Mouse (Mus musculus) kidney, embryonic 16.5 days (tissue): ENCODE measurements at regions not wholly inside any gene's neighbourhood (a gene's known extent, or its start where the extent isn't known, plus 50 kb on each side); places are given as distances from the start of the nearest gene placed in this dataset.
A peak's percentile ranks its signal among the peaks of the same experiment; 100 is the strongest.

Experiments used
- ATAC-seq: fragments of 200-750 bp; cut with Nextera tagmentation; 2 replicates; pipeline ENCODE4 v1.8.0; 2017; ENCODE audit warnings: moderate TSS enrichment; ENCODE audit not compliant: low FRiP score, low TSS enrichment
- H3K27ac ChIP-seq: fragments of 300-500 bp; sonication (generic); 2 replicates; pipeline ENCODE4 v1.5.1; 2014; ENCODE audit warnings: low read length
- H3K27me3 ChIP-seq: fragments of 300-500 bp; sonication (generic); 2 replicates; pipeline ENCODE4 v1.6.1; 2014; ENCODE audit warnings: low read length, control low read depth, mixed read lengths; ENCODE audit not compliant: insufficient read depth
- H3K36me3 ChIP-seq: fragments of 300-500 bp; sonication (generic); 2 replicates; pipeline ENCODE4 v1.6.1; 2014; ENCODE audit warnings: low read length, control low read depth, mixed read lengths; ENCODE audit not compliant: insufficient read depth
- H3K4me1 ChIP-seq: fragments of 300-500 bp; sonication (generic); 2 replicates; pipeline ENCODE4 v1.6.1; 2014; ENCODE audit warnings: low read length, control low read depth, mixed read lengths; ENCODE audit not compliant: insufficient read depth
- H3K4me2 ChIP-seq: fragments of 300-500 bp; sonication (generic); replicated peaks from 2 replicates; pipeline ENCODE4 v1.6.1; 2014; ENCODE audit warnings: low read depth, low read length
- H3K4me3 ChIP-seq: fragments of 300-500 bp; sonication (generic); 2 replicates; pipeline ENCODE4 v1.5.1; 2014; ENCODE audit warnings: mild to moderate bottlenecking, low read length
- H3K9ac ChIP-seq: fragments of 300-500 bp; sonication (generic); replicated peaks from 2 replicates; pipeline ENCODE4 v1.6.1; 2014; ENCODE audit warnings: low read length
- H3K9me3 ChIP-seq: fragments of 300-500 bp; sonication (generic); 2 replicates; pipeline ENCODE4 v1.6.1; 2016; ENCODE audit warnings: low read length, control low read depth
- WGBS: fragments of 180-500 bp; shearing (Covaris S2); extraction: QIAGEN DNeasy Blood & Tissue Kit; methylation state at CpG from one replicate; pipeline ENCODE4 v1.1.7; 2014; 5-methylcytosine and 5-hydroxymethylcytosine counted together

DNA sequence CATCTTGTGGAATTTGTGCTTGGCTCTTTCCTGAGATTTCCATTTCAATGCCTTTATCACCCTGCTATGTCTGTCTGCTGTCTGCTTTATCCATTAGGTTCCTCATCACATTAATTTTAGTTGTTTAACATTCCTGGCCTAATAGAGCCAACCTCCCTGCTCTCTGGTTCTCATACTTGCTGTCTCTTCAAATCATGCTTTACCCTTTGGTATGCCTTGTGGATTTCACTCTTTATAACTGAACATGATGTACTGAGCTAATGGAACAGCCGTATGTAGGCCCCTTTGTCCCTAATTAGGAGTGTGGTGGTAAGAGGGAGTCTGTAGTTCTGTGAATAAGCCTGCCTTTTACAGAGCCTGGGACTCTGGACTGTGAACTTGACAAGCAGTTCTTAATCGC lies 86.2 kb upstream of the Slc38a4 start:
- Histone ChIP-seq H3K27me3 (no peaks in the 10 kb centered on the region), H3K9ac (no peak overlapping the region), H3K36me3 (no peaks in the 10 kb centered on the region), H3K4me2 (no peak overlapping the region), H3K27ac (no peak overlapping the region), H3K4me1 (no peaks in the 10 kb centered on the region), H3K4me3 (no peak overlapping the region), H3K9me3 (peaks cover 4% of the 10 kb centered on the region)
- no peak for ATAC-seq
- WGBS, result 82% methylated on average over 2 of the region's 2 CpGs

DNA sequence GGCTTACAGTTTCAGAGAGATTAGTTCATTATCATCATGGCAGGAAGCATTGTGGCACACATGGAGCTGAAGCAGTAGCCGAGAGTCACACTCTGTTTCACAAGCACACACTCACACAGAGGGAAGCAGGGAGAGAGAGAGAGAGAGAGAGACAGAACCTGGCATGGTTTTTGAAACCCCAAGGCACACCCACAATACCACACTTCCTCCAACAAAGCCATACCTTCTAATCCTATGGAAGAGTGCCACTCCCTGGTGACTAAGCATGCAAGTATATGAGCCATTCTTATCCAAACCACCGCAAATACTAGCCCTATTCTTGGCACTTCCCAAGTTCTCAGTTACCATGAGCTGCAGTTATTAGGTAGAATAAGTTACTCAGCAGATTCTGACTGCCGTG lies 82.5 kb upstream of the Slc38a4 start:
- 85% methylated on average over 3 of the region's 3 CpGs for WGBS
- H3K27me3 ChIP-seq, result no peaks in the 10 kb centered on the region
- peaks cover 4% of the 10 kb centered on the region for H3K9me3 ChIP-seq
- ATAC-seq, result no peak
- H3K4me2 ChIP-seq, result no peak overlapping the region
- no peaks in the 10 kb centered on the region for H3K4me1 ChIP-seq
- H3K36me3 ChIP-seq, result no peaks in the 10 kb centered on the region
- no peak overlapping the region for H3K27ac ChIP-seq
- H3K9ac ChIP-seq, result no peak overlapping the region
- H3K4me3 ChIP-seq, result no peak overlapping the region

DNA sequence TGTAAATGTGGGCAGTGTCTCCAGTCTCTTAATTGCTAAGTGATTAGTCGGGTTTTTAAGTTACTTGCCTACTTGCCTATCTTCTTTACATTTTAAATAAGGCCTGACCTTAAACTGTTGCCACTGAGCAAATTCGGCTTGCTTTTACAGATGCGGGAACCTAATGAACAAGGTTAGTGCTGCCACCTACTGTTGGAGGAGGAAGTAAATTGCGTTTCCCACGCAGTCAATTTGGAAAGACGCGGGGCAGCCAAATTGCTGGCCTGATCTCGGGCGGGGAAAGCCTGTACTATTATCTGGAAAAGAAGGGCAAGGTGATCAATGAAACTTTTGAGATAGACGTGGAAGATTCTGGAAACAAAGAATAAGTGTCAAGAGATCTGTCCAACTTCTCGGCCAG lies 79.5 kb upstream of the Slc38a4 start:
- Histone ChIP-seq H3K36me3 (no peaks in the 10 kb centered on the region), H3K4me2 (no peak overlapping the region), H3K9me3 (peaks cover 4% of the 10 kb centered on the region), H3K9ac (no peak overlapping the region), H3K27me3 (no peaks in the 10 kb centered on the region), H3K27ac (no peak overlapping the region), H3K4me3 (no peak overlapping the region), H3K4me1 (no peaks in the 10 kb centered on the region)
- ATAC-seq, result no peak
- 7% methylated on average over 11 of the region's 11 CpGs for WGBS

DNA sequence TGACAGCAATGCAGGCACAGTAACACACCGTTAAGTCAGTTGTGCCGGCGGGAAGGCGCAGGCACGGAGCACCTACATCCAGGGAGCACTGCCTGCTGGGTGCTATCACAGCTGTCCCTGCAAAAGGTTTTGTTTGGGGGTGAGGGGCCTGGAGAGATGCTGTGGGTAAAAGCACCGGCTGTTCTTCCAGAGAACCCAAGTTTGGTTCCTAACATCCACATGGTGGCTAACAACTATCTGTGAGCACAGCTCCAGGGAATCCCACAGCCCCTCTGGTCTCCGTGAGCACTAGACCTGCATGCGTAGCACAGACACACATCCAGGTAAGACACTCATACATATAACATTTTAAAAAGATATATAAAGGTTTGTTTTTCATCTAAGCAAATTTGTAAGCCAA lies 72.0 kb upstream of the Slc38a4 start:
- no peak for ATAC-seq
- H3K27me3 ChIP-seq, result no peaks in the 10 kb centered on the region
- no peaks in the 10 kb centered on the region for H3K36me3 ChIP-seq
- no peak overlapping the region for H3K27ac ChIP-seq
- 92% methylated on average over 8 of the region's 8 CpGs for WGBS
- no peaks in the 10 kb centered on the region for H3K9me3 ChIP-seq
- H3K9ac ChIP-seq, result no peak overlapping the region
- no peaks in the 10 kb centered on the region for H3K4me1 ChIP-seq
- H3K4me3 ChIP-seq, result no peak overlapping the region
- no peak overlapping the region for H3K4me2 ChIP-seq

DNA sequence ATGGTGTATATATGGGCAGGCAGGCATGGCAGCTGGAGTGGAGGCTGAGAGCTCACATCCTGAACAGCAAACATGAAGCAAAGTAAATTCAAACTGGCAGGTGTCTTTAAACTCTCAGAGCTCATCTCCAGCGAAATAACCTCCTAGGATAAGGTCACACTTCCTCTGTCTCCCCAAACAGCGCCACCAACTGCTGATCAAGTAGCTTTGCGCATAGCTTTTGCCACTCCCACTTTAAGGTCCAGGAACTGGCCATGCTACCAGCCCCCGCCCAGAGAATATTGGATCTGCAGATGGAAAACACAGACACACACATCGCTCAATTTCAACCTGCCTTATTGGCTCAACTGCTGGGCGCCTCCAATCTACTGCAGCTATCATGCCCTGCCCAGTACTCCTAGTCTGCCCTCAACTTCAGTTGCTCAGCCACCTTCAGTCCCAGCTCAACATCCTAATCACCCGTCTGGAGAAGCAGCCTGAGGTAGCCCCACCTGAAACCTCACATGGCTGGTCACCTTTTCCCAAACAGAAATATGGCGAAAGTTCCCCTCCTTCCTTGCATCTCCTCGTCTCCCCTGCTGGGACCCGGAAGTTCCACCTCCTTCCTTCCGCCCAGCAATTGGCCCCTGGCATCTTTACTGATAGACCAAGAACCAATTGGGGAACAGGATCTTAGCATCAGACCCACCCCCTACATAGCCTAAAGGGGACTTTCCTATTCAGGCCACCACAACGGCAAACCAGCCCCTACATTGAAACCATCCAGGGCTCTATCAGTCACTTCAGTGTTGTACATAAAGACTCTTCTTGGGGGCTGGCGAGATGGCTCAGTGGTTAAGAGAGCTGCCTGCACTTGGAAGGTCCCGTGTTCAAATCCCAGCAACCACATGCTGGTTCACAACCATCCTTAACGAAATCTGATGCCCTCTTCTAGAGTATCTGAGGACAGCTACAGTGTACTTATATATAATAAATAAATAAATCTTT lies 70.4 kb upstream of the Slc38a4 start:
- 91% methylated on average over 15 of the region's 15 CpGs for WGBS
- Histone ChIP-seq H3K9me3 (no peaks in the 10 kb centered on the region), H3K4me2 (no peak overlapping the region), H3K27me3 (no peaks in the 10 kb centered on the region), H3K36me3 (no peaks in the 10 kb centered on the region), H3K9ac (no peak overlapping the region), H3K27ac (no peak overlapping the region), H3K4me3 (no peak overlapping the region), H3K4me1 (no peaks in the 10 kb centered on the region)
- ATAC-seq, result no peak

DNA sequence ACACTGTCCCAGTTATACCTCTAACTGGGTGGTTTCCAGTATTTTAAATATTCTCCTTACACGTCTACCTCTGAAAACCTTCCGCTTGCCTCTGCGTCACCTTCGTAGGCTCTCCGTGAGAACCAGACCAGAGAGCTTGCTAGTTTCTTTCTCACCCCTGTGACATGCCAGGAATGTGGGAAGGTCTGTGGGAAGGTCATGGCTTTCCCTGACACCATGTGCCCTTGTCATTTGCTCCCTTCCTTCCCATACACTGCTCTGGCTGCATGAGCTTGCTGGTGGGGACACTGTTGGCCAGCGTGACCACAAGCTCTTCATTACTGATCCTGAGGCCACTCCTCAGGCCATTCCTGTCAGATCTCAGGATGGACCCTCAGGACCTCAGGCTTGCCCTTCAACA lies 66.5 kb upstream of the Slc38a4 start:
- no peak overlapping the region for H3K9ac ChIP-seq
- no peak overlapping the region for H3K27ac ChIP-seq
- H3K4me1 ChIP-seq, result no peaks in the 10 kb centered on the region
- ATAC-seq, result no peak
- no peaks in the 10 kb centered on the region for H3K9me3 ChIP-seq
- no peaks in the 10 kb centered on the region for H3K36me3 ChIP-seq
- no peak overlapping the region for H3K4me2 ChIP-seq
- WGBS, result 83% methylated on average over 6 of the region's 6 CpGs
- H3K27me3 ChIP-seq, result no peaks in the 10 kb centered on the region
- no peak overlapping the region for H3K4me3 ChIP-seq

DNA sequence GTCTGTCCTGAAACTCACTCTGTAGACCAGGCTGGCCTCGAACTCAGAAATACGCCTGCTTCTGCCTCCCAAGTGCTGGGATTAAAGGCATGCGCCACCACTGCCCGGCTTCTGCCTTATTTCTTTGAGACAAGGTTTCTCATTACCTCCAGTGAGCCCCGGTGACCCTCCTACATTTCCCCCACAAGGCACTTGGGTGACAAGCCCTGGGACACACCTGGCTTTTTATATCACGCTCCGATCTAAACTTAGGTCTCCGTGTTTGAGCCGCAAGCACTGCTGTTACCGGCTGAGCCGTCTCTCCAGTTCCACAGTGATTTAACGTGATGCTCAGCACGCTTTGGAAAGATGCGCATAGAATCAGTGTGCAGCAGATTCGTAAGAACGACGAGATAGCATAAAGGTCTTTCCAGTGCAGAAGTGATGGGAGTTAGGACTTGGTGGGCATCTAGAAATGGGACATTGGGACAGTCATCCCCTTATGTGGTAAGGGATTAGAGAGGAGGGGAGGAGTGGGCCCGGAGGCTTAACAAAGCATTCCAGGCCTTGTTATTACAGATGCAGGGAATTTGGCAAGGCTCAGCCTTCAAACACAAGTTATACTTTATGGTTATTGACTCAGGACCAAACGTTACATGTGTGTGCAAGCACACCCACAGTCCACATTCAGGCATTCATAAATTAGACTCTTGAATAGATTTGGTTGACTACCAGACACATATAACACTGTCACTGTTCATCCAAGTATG lies 56.9 kb upstream of the Slc38a4 start:
- Histone ChIP-seq H3K27ac (no peak overlapping the region; the same call in 1 of the 2 replicates), H3K9me3 (peaks cover 3% of the 10 kb centered on the region; the same call in 1 of the 2 replicates), H3K4me1 (peaks cover 19% of the 10 kb centered on the region), H3K9ac (no peak overlapping the region), H3K4me3 (no peak overlapping the region), H3K36me3 (no peaks in the 10 kb centered on the region), H3K4me2 (no peak overlapping the region), H3K27me3 (no peaks in the 10 kb centered on the region)
- ATAC-seq, result peak; percentile 27; the same call in 1 of the 2 replicates
- WGBS, result 66% methylated on average over 19 of the region's 19 CpGs

DNA sequence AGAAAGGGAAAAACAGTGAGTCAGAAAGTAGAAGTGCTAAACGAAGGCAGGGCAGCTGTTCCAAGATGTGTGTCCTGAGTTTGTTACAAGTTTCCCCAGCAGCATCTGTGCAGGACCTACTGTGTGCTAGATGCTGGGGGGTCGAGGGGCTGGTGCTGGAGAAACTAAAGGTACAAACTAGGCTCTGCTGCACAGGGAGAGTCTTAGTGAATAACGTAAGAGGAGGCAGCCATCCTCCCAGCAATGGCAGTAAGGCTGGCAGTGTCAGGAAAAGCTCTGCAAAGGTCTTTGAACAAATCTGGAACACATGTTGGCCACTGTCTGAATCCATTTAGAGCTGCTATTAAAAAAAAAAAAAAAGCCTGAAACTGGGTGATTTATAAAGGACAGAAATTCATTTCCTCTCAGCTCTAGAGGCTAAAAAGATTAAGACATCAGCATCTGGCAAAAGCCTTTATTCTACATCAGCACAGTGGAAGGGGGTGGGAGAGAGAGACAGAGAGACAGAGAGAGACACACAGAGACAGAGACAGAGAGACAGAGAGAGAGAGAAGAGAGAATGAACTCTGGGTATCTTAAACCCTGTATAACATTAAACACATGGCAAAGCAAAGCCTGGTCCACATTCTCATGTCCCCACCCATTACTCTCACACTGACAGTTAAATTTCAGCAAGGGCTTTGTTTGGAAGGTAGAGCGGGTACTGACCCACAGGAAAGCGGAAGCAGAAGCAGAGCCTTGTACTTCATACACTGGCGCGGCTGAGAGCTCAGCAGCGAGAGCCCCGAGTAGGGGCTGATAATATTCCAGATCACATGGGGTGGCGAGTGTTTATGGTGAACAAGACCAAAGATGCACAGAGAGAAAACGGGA lies 55.8 kb upstream of the Slc38a4 start:
- WGBS, result 70% methylated on average over 11 of the region's 11 CpGs
- peaks cover 3% of the 10 kb centered on the region; the same call in 1 of the 2 replicates for H3K9me3 ChIP-seq
- no peaks in the 10 kb centered on the region for H3K36me3 ChIP-seq
- ATAC-seq, result no peak
- no peak overlapping the region for H3K9ac ChIP-seq
- no peaks in the 10 kb centered on the region for H3K27me3 ChIP-seq
- peaks cover 22% of the 10 kb centered on the region for H3K4me1 ChIP-seq
- no peak overlapping the region for H3K4me3 ChIP-seq
- no peak overlapping the region for H3K27ac ChIP-seq
- no peak overlapping the region for H3K4me2 ChIP-seq

DNA sequence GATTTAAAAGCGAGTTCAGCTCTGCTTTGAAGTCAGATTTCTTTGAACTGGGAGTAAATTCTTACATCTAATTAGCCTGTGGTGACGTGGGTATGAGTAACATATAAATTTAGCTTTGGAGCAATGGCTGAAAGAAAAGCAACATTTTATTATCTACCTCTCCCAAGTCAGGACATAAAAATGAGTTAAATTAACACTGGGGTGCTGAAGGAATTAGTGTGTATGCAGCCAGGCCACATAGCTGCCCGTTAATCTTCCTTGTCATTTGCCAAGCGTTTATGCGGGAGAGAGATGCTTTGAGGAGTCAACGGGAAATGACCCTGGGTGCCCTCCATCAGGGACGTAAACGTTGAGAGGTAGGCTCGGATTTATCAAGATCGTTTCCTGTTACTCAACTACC lies 52.0 kb upstream of the Slc38a4 start:
- H3K9me3 ChIP-seq, result peaks cover 3% of the 10 kb centered on the region; the same call in 1 of the 2 replicates
- H3K4me1 ChIP-seq, result peaks cover 22% of the 10 kb centered on the region
- peak; percentile 10; the same call in 1 of the 2 replicates for ATAC-seq
- no peaks in the 10 kb centered on the region for H3K27me3 ChIP-seq
- no peak overlapping the region for H3K9ac ChIP-seq
- no peak overlapping the region for H3K27ac ChIP-seq
- no peaks in the 10 kb centered on the region for H3K36me3 ChIP-seq
- 2% methylated on average over 10 of the region's 10 CpGs for WGBS
- H3K4me3 ChIP-seq, result no peak overlapping the region
- H3K4me2 ChIP-seq, result 0 out of 2 replicates have a peak overlapping the region, but pooled peaks have one; percentile 0
